Mouse (Mus musculus) embryonic facial prominence, embryonic 11.5 days (tissue): ENCODE results near the gene Tmem163. TPM values are rescaled to one million over a fixed set of nuclear protein-coding genes. Genes with fewer than 3 reads are reported as not detected.

Experiments
- ATAC-seq: fragments of 200-750 bp; cut with Nextera tagmentation; replicated peaks from 2 replicates; pipeline ENCODE4 v1.8.0; 2017; ENCODE audit warnings: low read depth; ENCODE audit not compliant: insufficient number of reproducible peaks, low FRiP score, low TSS enrichment
- DNase-seq: peaks from one replicate; pipeline ENCODE4 v3.0.0-alpha.2; 2015; ENCODE audit warnings: low spot score
- H3K27ac ChIP-seq: fragments of 300-500 bp; sonication (generic); replicated peaks from 2 replicates; pipeline ENCODE4 v1.5.1; 2014; ENCODE audit warnings: mild to moderate bottlenecking, low read depth, low read length, control low read depth
- H3K27me3 ChIP-seq: fragments of 300-500 bp; sonication (generic); 2 replicates; pipeline ENCODE4 v1.6.1; 2014; ENCODE audit warnings: mild to moderate bottlenecking, low read length, moderate library complexity, mixed read lengths; ENCODE audit not compliant: control insufficient read depth, insufficient read depth
- H3K36me3 ChIP-seq: fragments of 300-500 bp; sonication (generic); replicated peaks from 2 replicates; pipeline ENCODE4 v1.6.1; 2014; ENCODE audit warnings: low read depth, mild to moderate bottlenecking, low read length, moderate library complexity, mixed read lengths; ENCODE audit not compliant: control insufficient read depth, insufficient read depth
- H3K4me1 ChIP-seq: fragments of 300-500 bp; sonication (generic); 2 replicates; pipeline ENCODE4 v1.6.1; 2014; ENCODE audit warnings: low read length, mixed read lengths; ENCODE audit not compliant: control insufficient read depth, insufficient read depth
- H3K4me2 ChIP-seq: fragments of 300-500 bp; sonication (generic); 2 replicates; pipeline ENCODE4 v1.6.1; 2014; ENCODE audit warnings: low read depth, mild to moderate bottlenecking, control low read depth, low read length, moderate library complexity
- H3K4me3 ChIP-seq: fragments of 300-500 bp; sonication (generic); 2 replicates; pipeline ENCODE4 v1.5.1; 2014; ENCODE audit warnings: low read depth, low read length, control low read depth
- H3K9ac ChIP-seq: fragments of 300-500 bp; sonication (generic); replicated peaks from 2 replicates; pipeline ENCODE4 v1.6.1; 2014; ENCODE audit warnings: mild to moderate bottlenecking, control low read depth, low read length
- H3K9me3 ChIP-seq: fragments of 300-500 bp; sonication (generic); replicated peaks from 2 replicates; pipeline ENCODE4 v1.6.1; 2016; ENCODE audit warnings: mild to moderate bottlenecking, low read length, inconsistent platforms, mixed read lengths; ENCODE audit not compliant: control insufficient read depth
- WGBS: fragments of 180-500 bp; shearing (Covaris S2); extraction: QIAGEN DNeasy Blood & Tissue Kit; methylation state at CpG from one replicate; pipeline ENCODE4 v1.1.7; 2014; 5-methylcytosine and 5-hydroxymethylcytosine counted together
- polyA plus RNA-seq: library from polyadenylated mRNA; unstranded; fragments of >200 nt; fragmentation: Nextera tagmentation; extraction: Ambion mirVana; gene quantifications from 2 replicates; pipeline ENCODE4 v1.2.1, GENCODE M21; 2014

Tmem163 gene
- polyA plus RNA-seq, 1 experiment from 2014 or later = 9.5 TPM

DNA sequence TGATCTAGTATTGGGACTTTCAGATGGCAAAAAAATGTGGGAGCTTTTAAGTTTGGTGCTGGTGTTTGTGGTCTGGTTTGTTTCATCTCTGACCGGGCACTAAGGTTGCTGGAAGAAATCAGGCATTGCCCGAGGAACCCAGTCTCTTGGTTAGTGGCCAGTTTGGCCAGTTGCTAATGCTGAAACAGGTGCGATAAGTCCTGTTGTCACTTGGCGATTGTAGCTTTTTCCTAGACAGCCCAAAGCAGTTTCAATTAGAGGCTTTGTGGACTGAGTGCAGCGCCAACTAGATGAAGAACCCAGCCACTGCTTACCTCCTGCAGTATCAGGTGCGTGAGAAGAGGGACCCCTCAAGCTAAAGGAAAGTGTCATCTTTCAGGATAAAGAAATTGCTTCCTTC, 226.0 kb downstream of the Tmem163 start:
- Histone ChIP-seq H3K27me3 (no peaks in the 10 kb centered on the region), H3K36me3 (no peaks in the 10 kb centered on the region), H3K4me1 (no peaks in the 10 kb centered on the region), H3K9me3 (no peaks in the 10 kb centered on the region), H3K27ac (no peak overlapping the region), H3K4me2 (no peak overlapping the region), H3K9ac (no peak overlapping the region), H3K4me3 (no peak overlapping the region)
- DNase-seq = no peak
- WGBS = 83% methylated on average over 6 of the region's 6 CpGs
- no peak for ATAC-seq

DNA sequence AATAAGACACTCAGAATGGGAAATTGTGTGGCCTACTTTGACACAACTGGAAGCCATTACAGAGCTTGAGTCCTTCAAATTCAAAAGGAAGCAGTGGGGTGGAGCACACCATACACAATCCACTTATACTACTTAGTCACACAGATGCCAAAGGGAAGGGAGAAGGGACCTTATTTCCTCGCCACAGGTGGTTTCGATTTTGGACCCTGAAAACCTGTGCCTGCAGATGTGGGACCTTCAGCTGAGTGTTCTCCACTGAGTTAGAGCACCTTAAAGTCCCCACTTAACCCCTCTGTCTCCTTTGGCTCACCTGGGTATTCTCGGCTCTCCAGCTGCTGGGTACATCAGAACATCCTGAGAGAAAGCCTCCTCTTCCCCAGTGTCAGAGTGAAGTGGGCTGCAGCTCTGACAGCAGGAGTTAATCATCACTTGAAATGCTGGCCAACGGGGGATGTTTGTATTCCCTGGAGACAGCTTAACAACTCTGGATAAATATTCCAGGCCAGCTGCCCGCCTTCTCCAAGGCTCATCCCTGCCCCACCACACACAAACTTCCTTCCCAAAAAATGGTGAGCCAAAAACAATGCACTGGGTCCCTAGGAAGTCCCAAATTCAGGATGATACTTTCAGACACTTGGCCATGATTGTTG, 234.4 kb downstream of the Tmem163 start:
- H3K9ac ChIP-seq = no peak overlapping the region
- DNase-seq = peak; percentile 66
- H3K27ac ChIP-seq = no peak overlapping the region
- no peaks in the 10 kb centered on the region for H3K36me3 ChIP-seq
- H3K9me3 ChIP-seq = no peaks in the 10 kb centered on the region
- WGBS = 31% methylated on average over 5 of the region's 5 CpGs
- peaks cover 9% of the 10 kb centered on the region for H3K4me1 ChIP-seq
- H3K4me3 ChIP-seq = no peak overlapping the region
- H3K27me3 ChIP-seq = no peaks in the 10 kb centered on the region
- ATAC-seq = no peak
- no peak overlapping the region for H3K4me2 ChIP-seq

DNA sequence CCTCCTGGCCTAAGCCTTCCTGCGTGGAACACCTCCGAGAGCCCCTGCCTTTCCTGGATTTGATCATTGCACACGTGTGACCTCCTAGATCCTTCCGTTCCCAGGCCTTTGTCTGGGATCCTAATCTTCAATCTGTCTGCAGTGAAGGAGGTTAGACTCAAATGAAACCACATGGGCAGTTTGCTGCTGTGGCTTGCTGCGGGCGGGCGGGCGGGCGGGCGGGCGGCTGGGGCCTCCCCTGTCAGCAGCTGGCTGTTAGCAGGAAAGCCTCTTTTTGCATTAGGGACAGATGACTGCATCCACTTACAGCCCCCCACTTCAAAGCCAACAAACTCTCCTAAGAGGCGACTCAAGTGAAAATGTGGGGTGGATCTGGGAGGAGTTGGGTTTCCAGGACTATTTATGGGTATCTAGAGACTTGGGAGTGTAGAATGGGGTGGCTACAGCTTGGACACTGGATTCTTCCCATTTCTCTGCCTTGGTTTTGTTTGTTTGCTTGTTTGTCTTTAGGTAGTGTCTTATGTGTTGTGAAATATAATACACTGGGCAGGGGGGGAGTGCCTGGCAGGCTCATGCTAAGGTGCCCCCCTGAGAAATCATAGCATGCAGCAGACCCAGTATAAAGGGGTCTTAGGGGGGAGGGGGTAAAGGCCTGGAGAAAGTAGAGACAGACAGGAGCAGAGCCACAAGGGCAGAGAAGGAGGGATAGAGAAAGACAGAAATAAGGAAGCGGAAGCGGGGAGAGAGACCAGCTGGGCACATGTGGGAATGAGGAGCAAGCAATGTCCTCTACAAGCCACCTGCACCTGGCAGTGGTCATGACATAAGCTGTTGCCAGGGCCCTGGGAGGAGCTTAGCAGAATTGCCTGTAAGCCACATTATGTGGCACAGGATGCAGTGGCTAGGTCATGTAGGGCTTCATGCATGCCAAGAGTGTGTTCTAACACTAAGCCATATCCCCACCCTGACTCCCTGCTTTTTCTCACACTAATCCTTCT, 236.2 kb downstream of the Tmem163 start:
- ATAC-seq (peak; percentile 66), DNase-seq (peak; percentile 88)
- H3K4me3 ChIP-seq = no peak overlapping the region
- H3K27ac ChIP-seq = peak overlapping the region; percentile 59
- peaks cover 9% of the 10 kb centered on the region for H3K4me1 ChIP-seq
- 16% methylated on average over 14 of the region's 14 CpGs for WGBS
- no peaks in the 10 kb centered on the region for H3K27me3 ChIP-seq
- H3K9me3 ChIP-seq = no peaks in the 10 kb centered on the region
- no peaks in the 10 kb centered on the region for H3K36me3 ChIP-seq
- H3K4me2 ChIP-seq = no peak overlapping the region
- no peak overlapping the region; the same call in 1 of the 2 replicates for H3K9ac ChIP-seq

DNA sequence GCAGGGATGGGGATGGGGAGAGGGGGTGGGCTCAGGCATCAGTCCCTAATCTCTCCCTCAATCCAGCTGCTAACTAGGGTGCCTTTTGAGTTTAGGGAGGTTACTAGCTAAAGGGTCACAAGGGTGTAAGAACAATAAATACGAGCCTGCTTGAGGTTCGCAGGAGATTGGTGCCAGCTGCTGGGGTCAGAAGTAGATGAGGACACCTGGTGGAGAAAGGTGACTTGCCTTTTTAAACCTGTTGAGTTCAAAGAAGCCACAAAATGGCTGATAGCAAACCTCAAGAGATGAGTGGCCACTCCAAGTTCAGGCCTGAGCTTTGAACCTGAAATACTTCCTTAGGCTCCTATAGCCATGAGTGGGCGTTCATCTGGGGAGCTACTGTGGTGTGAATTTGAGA, 237.6 kb downstream of the Tmem163 start:
- H3K27me3 ChIP-seq = no peaks in the 10 kb centered on the region
- ATAC-seq (no peak), DNase-seq (no peak)
- H3K36me3 ChIP-seq = no peaks in the 10 kb centered on the region
- 54% methylated on average over 3 of the region's 3 CpGs for WGBS
- no peak overlapping the region for H3K4me2 ChIP-seq
- H3K4me3 ChIP-seq = no peak overlapping the region
- H3K4me1 ChIP-seq = peaks cover 9% of the 10 kb centered on the region
- H3K9ac ChIP-seq = no peak overlapping the region
- no peak overlapping the region for H3K27ac ChIP-seq
- no peaks in the 10 kb centered on the region for H3K9me3 ChIP-seq

DNA sequence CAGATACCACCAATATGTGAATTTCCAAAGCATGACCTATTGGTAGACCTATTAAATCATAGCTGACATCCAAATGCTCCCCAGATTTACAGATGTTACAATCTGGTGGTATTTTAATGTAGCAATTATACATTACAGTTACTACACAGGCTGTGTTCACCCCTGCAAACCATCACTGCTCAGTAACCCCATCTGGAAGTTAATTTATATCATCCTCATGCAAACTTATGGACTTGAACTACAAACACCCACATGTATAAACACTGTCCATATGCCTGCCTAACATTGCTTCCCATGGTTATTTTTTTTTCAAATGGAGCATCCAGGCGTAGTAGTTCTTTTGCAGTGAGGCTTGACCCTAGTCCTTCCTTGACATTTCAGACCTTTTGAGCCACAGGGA, 238.3 kb downstream of the Tmem163 start:
- WGBS = 61% methylated on average over 1 of the region's 1 CpGs
- no peak overlapping the region for H3K4me3 ChIP-seq
- no peak for DNase-seq
- no peak for ATAC-seq
- H3K36me3 ChIP-seq = no peaks in the 10 kb centered on the region
- no peak overlapping the region for H3K27ac ChIP-seq
- no peak overlapping the region for H3K9ac ChIP-seq
- H3K4me1 ChIP-seq = peaks cover 9% of the 10 kb centered on the region
- no peaks in the 10 kb centered on the region for H3K27me3 ChIP-seq
- no peak overlapping the region for H3K4me2 ChIP-seq
- no peaks in the 10 kb centered on the region for H3K9me3 ChIP-seq

DNA sequence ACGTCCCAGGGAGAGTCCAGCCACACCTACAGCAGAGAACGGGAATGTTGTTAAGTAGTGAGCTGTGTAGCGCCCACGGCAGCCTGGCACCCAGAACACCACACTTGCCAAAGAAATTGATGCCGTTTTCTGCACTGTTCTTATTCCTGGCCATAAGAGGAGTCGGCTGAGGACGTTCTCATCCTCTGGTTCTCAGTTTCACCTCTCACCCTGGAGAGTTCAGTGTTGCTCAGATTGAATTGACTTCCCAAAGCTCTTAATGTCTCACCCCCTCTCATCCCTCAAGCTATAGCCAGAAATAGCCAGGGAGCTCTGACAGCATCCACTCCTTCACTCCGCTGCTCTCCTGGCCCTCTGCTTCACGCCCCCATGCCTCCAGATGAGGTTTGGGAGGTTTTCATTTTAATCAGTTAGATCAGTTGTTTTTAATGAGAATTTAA, 239.9 kb downstream of the Tmem163 start:
- no peak overlapping the region for H3K4me3 ChIP-seq
- no peaks in the 10 kb centered on the region for H3K9me3 ChIP-seq
- 87% methylated on average over 9 of the region's 9 CpGs for WGBS
- DNase-seq = no peak
- H3K4me1 ChIP-seq = peaks cover 9% of the 10 kb centered on the region
- H3K27ac ChIP-seq = no peak overlapping the region
- no peak overlapping the region for H3K9ac ChIP-seq
- ATAC-seq = no peak
- no peaks in the 10 kb centered on the region for H3K27me3 ChIP-seq
- no peak overlapping the region for H3K4me2 ChIP-seq
- no peaks in the 10 kb centered on the region for H3K36me3 ChIP-seq

DNA sequence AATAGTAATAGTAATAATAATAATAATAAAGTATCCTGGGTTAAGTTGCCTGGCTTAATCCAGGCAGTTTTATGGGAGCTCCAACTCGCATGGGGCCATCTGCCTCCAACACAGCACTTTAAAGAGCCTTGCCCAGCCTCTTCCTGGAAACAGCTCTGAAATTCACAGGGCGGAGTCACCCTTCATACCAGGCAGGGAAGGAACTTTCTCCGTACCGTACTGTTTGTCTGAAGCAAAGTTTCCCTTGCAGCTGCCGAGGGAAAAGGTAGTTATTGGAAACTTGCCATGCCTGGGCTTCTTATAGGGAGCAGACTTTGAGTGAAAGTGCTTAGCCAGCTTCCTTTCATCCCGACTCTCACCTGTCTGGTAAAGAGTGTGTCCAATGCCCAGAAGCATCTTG, 242.3 kb downstream of the Tmem163 start:
- H3K4me1 ChIP-seq = no peaks in the 10 kb centered on the region
- no peaks in the 10 kb centered on the region for H3K27me3 ChIP-seq
- WGBS = 84% methylated on average over 6 of the region's 6 CpGs
- H3K9ac ChIP-seq = no peak overlapping the region
- no peaks in the 10 kb centered on the region for H3K36me3 ChIP-seq
- no peak for ATAC-seq
- H3K9me3 ChIP-seq = no peaks in the 10 kb centered on the region
- no peak overlapping the region for H3K4me2 ChIP-seq
- H3K27ac ChIP-seq = no peak overlapping the region
- H3K4me3 ChIP-seq = no peak overlapping the region
- no peak for DNase-seq
